Mouse (Mus musculus) gastrocnemius, adult 2 months (tissue): ENCODE results near the gene Cyb561. TPM values are rescaled to one million over a fixed set of nuclear protein-coding genes. Genes with fewer than 3 reads are reported as not detected.

ENCODE experiments used
- DNase-seq: peaks from one replicate; pipeline ENCODE4 v3.0.0; 2022
- H3K27ac ChIP-seq: fragments of 200-600 bp; 2 replicates; pipeline ENCODE4 v1.8.1; 2022; ENCODE audit warnings: mild to moderate bottlenecking
- H3K4me3 ChIP-seq: fragments of 200-600 bp; 2 replicates; pipeline ENCODE4 v1.8.1; 2022; ENCODE audit warnings: mild to moderate bottlenecking, moderate library complexity
- CTCF ChIP-seq: fragments of 200-600 bp; IDR thresholded peaks from 2 replicates; pipeline ENCODE4 v1.8.1; 2022; ENCODE audit warnings: antibody characterized with exemption, mild to moderate bottlenecking, moderate library complexity
- intact Hi-C: fragments of 180-260 bp; cut with DNase I; formaldehyde crosslinking; loops from one replicate; pipeline ENCODE4 v1.15.1; 2025
- total RNA-seq, 2 experiments: library from RNA; stranded (reverse); gene quantifications; 2 replicates each; pipeline ENCODE4 v1.2.3; 2021

The Cyb561 gene
- total RNA-seq, 2 experiments from 2014 or later = 3.9 to 4.7 TPM

DNA sequence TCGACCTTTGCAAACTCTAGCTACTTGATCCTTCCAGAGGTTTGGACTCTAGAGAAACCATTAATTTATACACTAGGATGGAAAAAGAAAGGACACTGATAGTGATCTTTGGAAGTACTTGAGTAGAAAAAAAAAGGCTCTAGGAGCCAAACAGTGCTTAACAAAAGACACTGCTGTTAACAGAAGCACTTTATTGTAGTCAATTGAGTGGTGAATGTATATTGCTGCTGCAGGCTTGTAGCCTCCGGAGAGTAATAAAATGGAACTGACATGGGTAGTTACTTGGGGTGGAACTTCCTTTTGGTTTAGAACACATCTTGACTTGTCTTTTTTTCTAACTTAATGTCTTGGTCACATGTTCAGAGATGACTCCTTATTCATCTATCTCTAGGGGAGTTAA lies 43.5 kb downstream of the Cyb561 start:
- TF ChIP-seq CTCF = no peak
- DNase-seq = no peak
- H3K27ac ChIP-seq = no peak overlapping the region
- intact Hi-C loops = loop anchor here (2.0 to 10.0 kb wide), 5 partner anchors 227 to 639 kb away; no protein-coding TSS in a partner anchor
- no peak overlapping the region for H3K4me3 ChIP-seq

DNA sequence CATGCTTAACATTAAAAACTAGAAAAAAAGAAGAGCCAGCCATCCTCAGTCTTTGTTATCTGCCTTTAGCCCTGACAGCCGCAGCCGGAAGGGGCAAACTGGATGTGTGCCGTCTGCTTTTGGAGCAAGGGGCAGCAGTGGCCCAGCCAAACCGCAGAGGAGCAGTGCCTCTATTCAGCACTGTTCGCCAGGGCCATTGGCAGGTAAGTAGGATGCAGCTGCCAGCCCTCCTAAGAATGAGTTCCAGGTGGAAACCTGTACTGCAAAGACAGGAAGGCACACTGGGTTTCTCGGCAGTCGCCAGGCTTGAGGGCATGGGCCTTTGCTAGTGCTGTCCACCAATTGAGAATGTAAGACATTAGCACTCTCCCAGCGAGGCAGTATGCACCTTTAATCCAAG lies 44.2 kb downstream of the Cyb561 start:
- intact Hi-C loops = no loop called here
- Histone ChIP-seq H3K27ac (no peak overlapping the region), H3K4me3 (no peak overlapping the region)
- DNase-seq = peak; percentile 44
- TF ChIP-seq CTCF = no peak

- DNase-seq = no peak
- no peak for TF ChIP-seq CTCF
- no peak overlapping the region for H3K27ac ChIP-seq
- no peak overlapping the region for H3K4me3 ChIP-seq
- intact Hi-C loops = no loop called here
These were observed 45.8 kb downstream of the Cyb561 start for GRCm38 (mm10) chr11:105907381-105907780.

GRCm38 (mm10) chr11:105905529-105906213 lies 47.5 kb downstream of the Cyb561 start:
- DNase-seq = no peak
- no peak overlapping the region for H3K4me3 ChIP-seq
- intact Hi-C loops = no loop called here
- no peak for TF ChIP-seq CTCF
- no peak overlapping the region for H3K27ac ChIP-seq

GRCm38 (mm10) chr11:105902956-105903355 lies 50.2 kb downstream of the Cyb561 start:
- intact Hi-C loops = no loop called here
- no peak overlapping the region for H3K27ac ChIP-seq

DNA sequence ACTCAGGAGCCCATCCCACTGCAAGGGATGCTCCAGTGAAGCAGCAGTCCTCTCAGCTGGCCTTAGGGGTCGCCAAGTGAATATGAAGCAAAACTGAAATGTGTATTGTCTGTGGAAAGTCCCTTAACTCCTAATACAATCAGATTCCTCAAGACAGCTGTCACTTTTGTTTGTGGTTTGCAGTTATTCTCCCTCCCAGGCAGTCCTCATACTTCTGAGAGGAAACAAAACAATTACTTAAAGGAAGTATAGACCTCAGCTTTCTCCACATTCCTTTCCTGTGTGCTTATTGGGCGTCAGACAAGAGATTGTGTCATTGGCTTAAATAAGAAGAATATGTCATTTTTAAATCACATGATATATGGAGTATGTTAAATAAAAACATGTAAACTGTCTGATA lies 51.6 kb downstream of the Cyb561 start:
- H3K27ac ChIP-seq = no peak overlapping the region
- no peak for DNase-seq
- TF ChIP-seq CTCF = no peak
- intact Hi-C loops = no loop called here
- no peak overlapping the region for H3K4me3 ChIP-seq

More at GRCm38 (mm10) chr11:105902956-105903355, 50.2 kb downstream of the Cyb561 start:
- no peak overlapping the region for H3K4me3 ChIP-seq
- no peak for TF ChIP-seq CTCF
- no peak for DNase-seq

DNA sequence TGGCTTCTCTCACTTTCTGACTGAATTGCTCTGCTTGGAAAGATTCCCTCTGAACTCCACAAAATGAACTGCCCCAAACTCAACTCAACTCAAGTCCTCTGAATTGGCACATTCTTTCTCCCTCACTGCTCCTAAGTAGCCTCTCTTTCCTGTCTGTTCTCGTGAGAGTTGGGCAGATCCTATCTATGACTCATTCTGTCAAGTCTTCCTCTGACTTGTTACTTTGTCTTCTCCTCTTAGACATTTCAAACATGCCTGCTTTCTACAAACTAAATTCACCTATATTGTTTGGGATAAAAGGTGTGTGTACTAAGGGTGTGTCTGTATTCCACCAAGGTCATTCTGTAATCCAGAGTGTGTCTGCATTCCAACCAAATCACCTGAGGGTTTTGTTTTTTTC lies 54.0 kb downstream of the Cyb561 start:
- H3K4me3 ChIP-seq = no peak overlapping the region
- TF ChIP-seq CTCF = no peak
- no peak for DNase-seq
- H3K27ac ChIP-seq = no peak overlapping the region
- intact Hi-C loops = no loop called here

GRCm38 (mm10) chr11:105887281-105887680 lies 65.9 kb downstream of the Cyb561 start:
- H3K27ac ChIP-seq = no peak overlapping the region
- no peak for TF ChIP-seq CTCF
- DNase-seq = no peak

DNA sequence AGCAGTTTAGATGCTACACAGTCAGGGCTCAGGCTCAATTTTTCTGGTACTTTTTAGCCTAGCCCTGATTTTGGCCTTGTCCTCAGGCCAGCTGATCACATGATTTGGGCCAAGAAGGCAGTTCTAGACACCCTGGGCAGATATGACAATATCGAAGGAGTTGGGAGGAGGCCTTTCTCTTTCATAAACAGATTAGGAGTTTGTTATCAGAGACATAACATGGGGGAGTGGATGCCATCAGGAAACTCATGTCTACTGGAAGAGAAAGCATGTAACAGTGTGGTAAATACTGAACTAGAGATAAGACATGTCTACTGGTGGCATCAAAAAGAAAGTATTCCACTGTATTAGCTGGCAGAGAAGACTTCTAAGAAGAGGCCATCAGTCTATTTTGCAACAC lies 67.6 kb downstream of the Cyb561 start:
- Histone ChIP-seq H3K27ac (no peak overlapping the region), H3K4me3 (no peak overlapping the region)
- DNase-seq = no peak
- no peak for TF ChIP-seq CTCF
- intact Hi-C loops = no loop called here

More at GRCm38 (mm10) chr11:105887281-105887680, 65.9 kb downstream of the Cyb561 start:
- H3K4me3 ChIP-seq = no peak overlapping the region
- intact Hi-C loops = no loop called here

Other genes with a start within 250 kb of the Cyb561 start
- gene Ace, start 14.6 kb upstream of the Cyb561 start, total RNA-seq = 10 to 100 TPM; 18.4 to 24.6 TPM
- gene Ace3, start 41.3 kb upstream of the Cyb561 start, total RNA-seq = not detected
- not detected for gene Kcnh6, start 54.8 kb upstream of the Cyb561 start, total RNA-seq
- 10 to 100 TPM; 23.9 to 28.2 TPM for gene Dcaf7, start 83.5 kb upstream of the Cyb561 start, total RNA-seq
- gene Taco1, start 112.7 kb upstream of the Cyb561 start, total RNA-seq = 10 to 100 TPM; 33.5 to 50.1 TPM
- 10 to 100 TPM; 23.2 to 25.7 TPM for gene Map3k3, start 131.3 kb upstream of the Cyb561 start, total RNA-seq
- gene Gm10840, start 207.5 kb upstream of the Cyb561 start, total RNA-seq = not detected
- 1 to 10 TPM; 1.3 to 1.7 TPM for gene Limd2, start 207.5 kb upstream of the Cyb561 start, total RNA-seq
- 10 to 100 TPM; 10.0 to 10.5 TPM for gene Strada, start 248.8 kb upstream of the Cyb561 start, total RNA-seq